Mouse (Mus musculus) CH12.LX (cell line): ENCODE data around the gene Cblc. TPM values are rescaled to one million over a fixed set of nuclear protein-coding genes. Genes with fewer than 3 reads are reported as not detected.
A peak's percentile ranks its signal among the peaks of the same experiment; 100 is the strongest.

Experiments used
- DNase-seq: peaks from one replicate; pipeline ENCODE4 v3.0.0-alpha.2; 2013; ENCODE audit errors: extremely low read depth
- H3K27ac ChIP-seq: 2 replicates; pipeline ENCODE4 v1.5.1; 2012; ENCODE audit warnings: low read depth, mild to moderate bottlenecking, control low read depth, moderate library complexity; ENCODE audit not compliant: insufficient read depth
- H3K27me3 ChIP-seq: replicated peaks from 2 replicates; pipeline ENCODE3; 2012; ENCODE audit warnings: inconsistent platforms
- H3K36me3 ChIP-seq, 2 experiments: replicated peaks in 1 of 2; 2 replicates each; pipeline versions ENCODE3 to v1.6.1; 2012; ENCODE audit warnings: inconsistent platforms in 1 of 2, low read length in 1 of 2, mild to moderate bottlenecking in 1 of 2, mixed read lengths in 1 of 2, moderate library complexity in 1 of 2; ENCODE audit not compliant: control insufficient read depth in 1 of 2, insufficient read depth in 1 of 2
- H3K4me1 ChIP-seq, 2 experiments: 2 replicates each; pipeline ENCODE4 v1.6.1; 2012; ENCODE audit warnings: inconsistent platforms in 1 of 2, moderate library complexity in 1 of 2; ENCODE audit not compliant: insufficient read depth in 2 of 2, control insufficient read depth in 1 of 2
- H3K4me2 ChIP-seq: 2 replicates; pipeline ENCODE4 v1.6.1; 2012; ENCODE audit warnings: low read depth, mild to moderate bottlenecking, control low read depth; ENCODE audit not compliant: poor library complexity, insufficient read depth, severe bottlenecking
- H3K4me3 ChIP-seq, 3 experiments: fragments of 150-350 bp in 1 of 3; sonication (generic) in 1 of 3; replicated peaks in 1 of 3; 2 replicates each; pipeline versions ENCODE3 to v1.5.1; 2011 to 2012; ENCODE audit warnings: low read depth in 2 of 3, low read length in 2 of 3, mild to moderate bottlenecking in 2 of 3, moderate library complexity in 2 of 3, control low read depth in 1 of 3, improper control_type of control experiment in 1 of 3, inconsistent platforms in 1 of 3, mixed read lengths in 1 of 3; ENCODE audit not compliant: poor library complexity in 1 of 3
- H3K79me2 ChIP-seq: replicated peaks from 2 replicates; pipeline ENCODE4 v1.6.1; 2012; ENCODE audit warnings: mild to moderate bottlenecking, moderate library complexity; ENCODE audit not compliant: control insufficient read depth, poor library complexity, insufficient read depth, severe bottlenecking; ENCODE audit errors: extremely low read depth
- H3K9ac ChIP-seq: 2 replicates; pipeline ENCODE4 v1.6.1; 2012; ENCODE audit warnings: low read depth, mild to moderate bottlenecking, control low read depth, moderate library complexity; ENCODE audit not compliant: insufficient read depth
- H3K9me3 ChIP-seq: replicated peaks from 2 replicates; pipeline ENCODE3; 2012; ENCODE audit warnings: low read length, inconsistent platforms, mixed read lengths
- CHD2 ChIP-seq: IDR thresholded peaks from 2 replicates; pipeline ENCODE4 v1.6.1; 2011; ENCODE audit warnings: low read length, improper control_type of control experiment
- EP300 ChIP-seq: IDR thresholded peaks from 2 replicates; pipeline ENCODE4 v1.6.1; 2011; ENCODE audit warnings: low read length, improper control_type of control experiment
- ETS1 ChIP-seq: conservative IDR thresholded peaks from 2 replicates; pipeline ENCODE4 v1.6.1; 2012; ENCODE audit warnings: low read depth, mild to moderate bottlenecking, inconsistent platforms, low read length, improper control_type of control experiment, moderate library complexity
- IRF4 ChIP-seq: IDR thresholded peaks from 2 replicates; pipeline ENCODE4 v1.6.1; 2014; ENCODE audit warnings: low read depth, mild to moderate bottlenecking, inconsistent platforms, low read length, improper control_type of control experiment
- JUN ChIP-seq: IDR thresholded peaks from 2 replicates; pipeline ENCODE4 v1.6.1; 2011; ENCODE audit warnings: low read depth, mild to moderate bottlenecking, low read length, improper control_type of control experiment, moderate library complexity; ENCODE audit not compliant: insufficient read depth
- JUND ChIP-seq: conservative IDR thresholded peaks from 2 replicates; pipeline ENCODE4 v1.6.1; 2011; ENCODE audit warnings: low read depth, low read length, improper control_type of control experiment
- KAT2A ChIP-seq: IDR thresholded peaks from 2 replicates; pipeline ENCODE4 v1.6.1; 2012; ENCODE audit warnings: low read length, improper control_type of control experiment, inconsistent platforms; ENCODE audit not compliant: insufficient replicate concordance
- MAFK ChIP-seq: IDR thresholded peaks from 2 replicates; pipeline ENCODE4 v1.6.1; 2011; ENCODE audit warnings: low read length, improper control_type of control experiment; ENCODE audit not compliant: insufficient replicate concordance
- MAX ChIP-seq: IDR thresholded peaks from 2 replicates; pipeline ENCODE4 v1.6.1; 2011; ENCODE audit warnings: low read length, improper control_type of control experiment
- MAZ ChIP-seq: IDR thresholded peaks from 2 replicates; pipeline ENCODE4 v1.6.1; 2012; ENCODE audit warnings: low read depth, mild to moderate bottlenecking, inconsistent platforms, low read length, improper control_type of control experiment, moderate library complexity
- MEF2A ChIP-seq: IDR thresholded peaks from 2 replicates; pipeline ENCODE4 v1.6.1; 2014; ENCODE audit warnings: low read depth, mild to moderate bottlenecking, inconsistent platforms, low read length, improper control_type of control experiment, borderline replicate concordance
- MXI1 ChIP-seq: IDR thresholded peaks from 2 replicates; pipeline ENCODE4 v1.6.1; 2011; ENCODE audit warnings: mild to moderate bottlenecking, low read depth, low read length, improper control_type of control experiment
- MYC ChIP-seq: IDR thresholded peaks from 2 replicates; pipeline ENCODE4 v1.6.1; 2011; ENCODE audit warnings: low read depth, mild to moderate bottlenecking, improper control_type of control experiment, low read length
- POLR2A ChIP-seq: IDR thresholded peaks from 2 replicates; pipeline ENCODE4 v1.6.1; 2011; ENCODE audit warnings: low read depth, mild to moderate bottlenecking, improper control_type of control experiment, low read length
- POLR2AphosphoS2 ChIP-seq: IDR thresholded peaks from 2 replicates; pipeline ENCODE4 v1.6.1; 2011; ENCODE audit warnings: low read depth, low read length, improper control_type of control experiment
- RAD21 ChIP-seq: IDR thresholded peaks from 2 replicates; pipeline ENCODE4 v1.6.1; 2011; ENCODE audit warnings: low read depth, mild to moderate bottlenecking, low read length, improper control_type of control experiment, moderate library complexity
- RCOR1 ChIP-seq: conservative IDR thresholded peaks from 2 replicates; pipeline ENCODE4 v1.6.1; 2012; ENCODE audit warnings: low read depth, mild to moderate bottlenecking, inconsistent platforms, low read length, improper control_type of control experiment
- SIN3A ChIP-seq: IDR thresholded peaks from 2 replicates; pipeline ENCODE4 v1.6.1; 2012; ENCODE audit warnings: low read length, improper control_type of control experiment, inconsistent platforms
- SMC3 ChIP-seq: IDR thresholded peaks from 2 replicates; pipeline ENCODE4 v1.6.1; 2011; ENCODE audit warnings: low read depth, low read length, improper control_type of control experiment
- TBP ChIP-seq: conservative IDR thresholded peaks from 2 replicates; pipeline ENCODE4 v1.6.1; 2011; ENCODE audit warnings: low read depth, low read length, improper control_type of control experiment
- UBTF ChIP-seq: IDR thresholded peaks from 2 replicates; pipeline ENCODE4 v1.6.1; 2012; ENCODE audit warnings: low read depth, mild to moderate bottlenecking, inconsistent platforms, low read length, improper control_type of control experiment, moderate library complexity
- USF1 ChIP-seq: IDR thresholded peaks from 2 replicates; pipeline ENCODE4 v1.6.1; 2014; ENCODE audit warnings: low read depth, mild to moderate bottlenecking, inconsistent platforms, low read length, improper control_type of control experiment
- USF2 ChIP-seq: conservative IDR thresholded peaks from 2 replicates; pipeline ENCODE4 v1.6.1; 2011; ENCODE audit warnings: low read depth, low read length, improper control_type of control experiment
- ZC3H11A ChIP-seq: IDR thresholded peaks from 2 replicates; pipeline ENCODE4 v1.6.1; 2012; ENCODE audit warnings: low read depth, mild to moderate bottlenecking, inconsistent platforms, low read length, improper control_type of control experiment
- ZKSCAN1 ChIP-seq: IDR thresholded peaks from 2 replicates; pipeline ENCODE4 v1.6.1; 2012; ENCODE audit warnings: low read depth, inconsistent platforms, low read length, improper control_type of control experiment, borderline replicate concordance
- ZNF384 ChIP-seq: IDR thresholded peaks from 2 replicates; pipeline ENCODE4 v1.6.1; 2012; ENCODE audit warnings: low read depth, low read length, improper control_type of control experiment, inconsistent platforms
- dilution Hi-C: fragments of 300-500 bp; cut with MboI; formaldehyde crosslinking; loops from 2 replicates; pipeline ENCODE4 v1.14.3; 2020; ENCODE audit warnings: low sequenced_read_pairs; ENCODE audit not compliant: extremely low pct_unique_long_range_greater_than_20kb, extremely low pct_ligation_motif_present
- in situ Hi-C: fragments of 300-500 bp; cut with MboI; formaldehyde crosslinking; loops from 3 replicates; pipeline ENCODE4 v1.14.3; 2019; ENCODE audit warnings: low sequenced_read_pairs, low pct_ligation_motif_present, low pct_unique_long_range_greater_than_20kb, mixed read lengths
- polyA plus RNA-seq: library from polyadenylated mRNA; unstranded; fragments of >175 nt; gene quantifications from 2 replicates; pipeline ENCODE4 v1.2.1, GENCODE M21; 2012; ENCODE audit warnings: low read depth; ENCODE audit not compliant: insufficient read length
- total RNA-seq, 2 experiments: library from RNA; depleted of rRNA; stranded (reverse); fragments of 300-350 nt in 1 of 2; fragments of >200 nt in 1 of 2; gene quantifications; 2 replicates each; pipeline ENCODE4 v1.2.3; 2012 to 2014

The Cblc gene
- total and polyA plus RNA-seq, 3 experiments, result 6.4 to 30.8 (median 13.4) TPM

DNA sequence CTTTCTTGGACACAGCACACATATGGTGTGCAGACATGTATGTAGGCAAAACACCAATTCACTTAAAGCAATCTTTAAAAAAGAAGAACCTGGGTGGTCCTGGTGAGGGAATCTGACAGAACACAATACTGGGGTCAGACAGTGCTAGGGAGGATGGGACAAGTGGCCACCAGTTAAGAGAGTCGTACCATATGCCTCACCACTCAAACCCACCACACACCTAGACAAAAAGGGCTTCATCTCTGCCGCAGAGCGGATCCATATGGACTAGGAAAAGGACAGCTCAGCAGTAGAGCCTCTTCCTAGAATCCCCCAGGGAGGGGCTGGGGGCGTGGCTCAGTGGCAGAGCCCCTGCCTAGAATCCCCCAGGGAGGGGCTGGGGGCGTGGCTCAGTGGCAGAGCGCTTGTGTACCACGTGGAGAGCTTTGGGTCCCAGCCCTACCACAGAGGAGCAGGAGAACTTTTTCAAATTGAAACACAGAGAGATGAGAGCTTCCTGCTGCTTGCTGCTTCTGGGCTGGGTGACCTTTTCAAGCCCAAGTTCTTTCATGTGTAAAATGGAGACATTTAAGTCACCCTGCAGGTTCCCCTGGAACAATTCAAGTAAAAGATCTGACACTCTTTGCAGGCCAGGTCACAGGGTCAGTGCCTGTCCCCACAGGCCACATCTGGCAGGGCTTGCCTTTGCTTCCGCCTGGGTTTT lies 55.1 kb downstream of the Cblc start:
- Histone ChIP-seq H3K4me2 (no peak overlapping the region), H3K79me2 (no peaks in the 10 kb centered on the region), H3K27ac (no peak overlapping the region), H3K9ac (no peak overlapping the region), H3K9me3 (peaks cover 3% of the 10 kb centered on the region), H3K4me3 (no peak overlapping the region), H3K36me3 (peaks cover 5 to 22% of the 10 kb centered on the region in 2 experiments), H3K27me3 (no peaks in the 10 kb centered on the region), H3K4me1 (peaks cover 4 to 26% of the 10 kb centered on the region in 2 experiments; a peak in 3 of 4 replicates)
- in situ Hi-C loops, result no loop called here
- DNase-seq, result peak; percentile 65
- dilution Hi-C loops, result no loop called here
- no peak for TF ChIP-seq JUND
- no peak for TF ChIP-seq JUN
- no peak for TF ChIP-seq CHD2
- TF ChIP-seq ETS1, result no peak
- TF ChIP-seq POLR2A, result no peak
- no peak for TF ChIP-seq SMC3
- TF ChIP-seq EP300, result no peak
- peak; percentile 42 for TF ChIP-seq USF1
- TF ChIP-seq MEF2A, result no peak
- TF ChIP-seq MXI1, result peak; percentile 57; the same call in 1 of the 2 replicates
- no peak for TF ChIP-seq ZC3H11A
- TF ChIP-seq RAD21, result no peak
- TF ChIP-seq MAZ, result no peak
- TF ChIP-seq SIN3A, result no peak
- TF ChIP-seq IRF4, result no peak
- no peak for TF ChIP-seq ZKSCAN1
- no peak for TF ChIP-seq RCOR1
- TF ChIP-seq KAT2A, result no peak
- TF ChIP-seq MYC, result peak; percentile 29; the same call in 1 of the 2 replicates
- no peak for TF ChIP-seq POLR2AphosphoS2
- no peak for TF ChIP-seq ZNF384
- TF ChIP-seq MAX, result peak; percentile 36; the same call in 1 of the 2 replicates
- TF ChIP-seq MAFK, result no peak
- TF ChIP-seq TBP, result no peak
- TF ChIP-seq UBTF, result no peak
- no peak for TF ChIP-seq USF2
